Mouse (Mus musculus) E14TG2a.4 (cell line): ENCODE measurements around the gene Ebp.

Source experiments
- CTCF ChIP-seq: conservative IDR thresholded peaks from 2 replicates; pipeline ENCODE4 v1.5.1; 2014; ENCODE audit warnings: low read length
- NANOG ChIP-seq: IDR thresholded peaks from 2 replicates; pipeline ENCODE4 v1.6.1; 2014; ENCODE audit warnings: borderline replicate concordance, low read length, mixed read lengths

- TF ChIP-seq CTCF (no peak), NANOG (no peak)
These were observed 52.3 kb downstream of the Ebp start for GRCm38 (mm10) chrX:8141058-8141457.
